Mouse (Mus musculus): Measurements from ENCODE around the gene Lrrc4c.

- TF ChIP-seq CTCF (IDR thresholded peaks at IDR 0.05; ENCODE audit: control insufficient read depth, insufficient read depth, insufficient replicate concordance, low read depth, low read length) (no peak), POLR2A (IDR thresholded peaks at IDR 0.05; ENCODE audit: control insufficient read depth, low read depth, low read length) (no peak)
Measured at GRCm38 (mm10) chr2:97151626-97152194, 833.7 kb downstream of the Lrrc4c start.
